Mouse (Mus musculus): ENCODE data around the gene Adam12.

DNA sequence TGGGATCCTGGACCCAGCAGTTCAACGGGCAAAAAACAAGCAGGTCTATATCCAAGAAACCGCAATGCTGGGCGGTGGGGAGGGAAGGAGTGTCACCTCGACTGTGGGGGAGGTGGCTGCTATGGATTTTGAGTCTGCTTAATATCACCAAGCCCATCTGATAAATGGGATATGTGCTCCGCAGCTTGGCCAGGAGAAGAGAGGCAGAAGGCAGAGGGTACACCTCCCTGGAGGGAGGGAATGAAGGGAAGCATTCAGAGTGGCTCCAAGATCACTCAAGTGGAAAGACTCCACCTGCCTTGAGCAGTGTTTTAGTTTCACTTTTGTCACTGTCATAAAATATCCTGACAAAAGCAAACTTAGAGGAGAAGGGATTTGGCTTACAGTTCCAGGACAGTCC lies 41.0 kb upstream of the Adam12 start:
- TF ChIP-seq CTCF (IDR thresholded peaks at IDR 0.05; ENCODE audit: low read depth) (no peak), EP300 (IDR thresholded peaks at IDR 0.05; ENCODE audit: low read depth) (no peak)
